Mouse (Mus musculus) thymus, adult 2 months (tissue): ENCODE data around the gene Fgfr2.

Experiments
- CTCF ChIP-seq: fragments of 200-500 bp; IDR thresholded peaks from 2 replicates; pipeline ENCODE4 v1.5.1; 2012; ENCODE audit warnings: mild to moderate bottlenecking, control low read depth, low read length, moderate library complexity, borderline replicate concordance; ENCODE audit not compliant: control insufficient read depth, poor library complexity, insufficient read depth; ENCODE audit errors: extremely low read depth
- POLR2A ChIP-seq: fragments of 200-500 bp; IDR thresholded peaks from 2 replicates; pipeline ENCODE4 v1.6.1; 2012; ENCODE audit warnings: mild to moderate bottlenecking, low read length, control low read depth, moderate library complexity; ENCODE audit not compliant: control insufficient read depth, poor library complexity, insufficient read depth; ENCODE audit errors: extremely low read depth

DNA sequence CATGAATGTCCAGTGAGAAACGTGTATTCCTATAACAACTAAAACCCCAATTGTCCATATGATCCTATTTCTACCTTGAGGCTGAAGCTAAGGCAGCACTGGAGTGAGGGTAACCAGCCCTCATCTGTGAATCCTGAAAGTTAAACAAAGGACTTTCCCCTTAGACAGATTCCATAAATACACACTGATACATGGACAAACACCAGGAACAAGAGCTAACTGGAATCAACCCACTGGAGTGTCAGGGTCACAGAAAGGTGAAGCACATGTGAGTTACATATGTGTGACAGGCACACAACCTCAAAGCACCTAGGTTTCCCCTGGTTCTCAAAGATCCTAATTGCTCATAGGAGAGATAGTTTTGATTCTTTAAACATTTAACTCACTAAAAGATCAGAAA lies 2703.2 kb downstream of the Fgfr2 start:
- TF ChIP-seq CTCF (no peak), POLR2A (no peak)
